In genomic region chr10:52383522-52383921, GRCm38 (mm10) we compare ENCODE assay signal across 23 mouse cellular contexts. TPM values are rescaled to one million over a fixed set of nuclear protein-coding genes. Genes with fewer than 3 reads are reported as not detected.
"Had no signal": no experiment of that assay in that cellular context is flagged by ENCODE, and none has a peak within 500 bp of the region (broad histone marks: within the 10 kb centered on the region; RNA-seq: fewer than 3 reads in every experiment).

No protein-coding gene starts in this region.

- H3K9me3 ChIP-seq: kidney, embryonic 15.5 days; limb, embryonic 10.5 days; liver, embryonic 13.5 days; lung, embryonic 15.5 days; megakaryocyte, embryonic 14.5 days; midbrain, embryonic 15.5 days; neural tube, embryonic 13.5 days had no signal

- H3K9ac ChIP-seq: midbrain, embryonic 15.5 days had no signal

- H3K27me3 ChIP-seq: kidney, embryonic 15.5 days; liver, embryonic 13.5 days; lung, embryonic 15.5 days; megakaryocyte, embryonic 14.5 days; midbrain, embryonic 15.5 days; neural tube, embryonic 13.5 days had no signal

- H3K36me3 ChIP-seq: kidney, embryonic 15.5 days; limb, embryonic 10.5 days; liver, embryonic 13.5 days; lung, embryonic 15.5 days; midbrain, embryonic 15.5 days; neural tube, embryonic 13.5 days had no signal

- ATAC-seq: liver, postnatal 0 days; midbrain, embryonic 15.5 days had no signal

- DNase-seq: kidney, postnatal 14 days; liver, embryonic 13.5 days; liver, postnatal 0 days; retina, postnatal 1 day; right cerebral cortex, postnatal 4 days; spleen, adult 18-20 months; thymus, adult 18-20 months; thymus, postnatal 14 days had no signal

- H3K27ac ChIP-seq: macrophage had no signal

RNA-seq across cellular contexts. Expression of gene Nepn, which starts 5.2 kb away (rescaled TPM):
- total RNA-seq: layer of hippocampus, postnatal 25 days; left cerebral cortex, adult 2 months; left cerebral cortex, postnatal 14 days; monocyte, adult 5-6 weeks had no signal
- polyA plus RNA-seq: kidney, embryonic 15.5 days; large intestine, adult 2 months; limb, embryonic 10.5 days; liver, embryonic 13.5 days; liver, postnatal 0 days; lung, embryonic 15.5 days; macrophage; midbrain, embryonic 11.5 days; midbrain, embryonic 15.5 days; neural tube, embryonic 13.5 days had no signal

RNA-seq across cellular contexts. Expression of gene Gm26741, which starts 25.0 kb away (rescaled TPM):
- total RNA-seq: layer of hippocampus, postnatal 25 days; left cerebral cortex, adult 2 months; left cerebral cortex, postnatal 14 days; monocyte, adult 5-6 weeks had no signal
- polyA plus RNA-seq: kidney, embryonic 15.5 days; large intestine, adult 2 months; limb, embryonic 10.5 days; limb, embryonic 14.5 days; liver, embryonic 13.5 days; liver, postnatal 0 days; lung, embryonic 15.5 days; macrophage; midbrain, embryonic 11.5 days; midbrain, embryonic 15.5 days; neural tube, embryonic 13.5 days; stomach, embryonic 14.5 days had no signal
